In the genomic region with DNA sequence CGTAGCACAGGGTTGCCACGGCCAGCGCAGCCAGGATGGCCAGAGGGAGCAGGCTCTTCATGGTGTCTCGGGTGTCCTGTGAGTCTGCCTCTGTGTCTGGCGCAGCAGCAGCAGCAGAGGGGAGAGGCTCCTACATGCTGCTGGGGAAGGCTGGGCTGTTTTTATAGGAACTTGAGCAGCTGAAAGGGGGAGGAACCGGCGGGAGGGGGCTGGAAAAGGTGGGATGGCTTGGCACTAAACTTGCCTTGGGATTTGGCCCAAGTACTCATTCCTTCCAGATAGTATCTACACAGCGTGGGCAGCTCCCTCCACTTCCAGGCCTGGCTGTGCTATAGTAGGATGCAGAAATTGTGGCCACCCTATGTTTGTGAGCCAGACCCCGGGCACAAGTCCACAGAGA, we compare ENCODE assay signal across 9 mouse cellular contexts. TPM values are rescaled to one million over a fixed set of nuclear protein-coding genes. Genes with fewer than 3 reads are reported as not detected.
A peak's percentile ranks its signal among the peaks of the same experiment; 100 is the strongest.
DNase-seq lines count a peak whose midpoint lies in the region; ATAC-seq lines count a peak whose summit lies in the region.
"Had no signal": no experiment of that assay in that cellular context is flagged by ENCODE, and none has a peak within 500 bp of the region (broad histone marks: within the 10 kb centered on the region; RNA-seq: fewer than 3 reads in every experiment).

A gene (minus strand): TSS at position 154 of the 400 bp plus-strand sequence.

- peak within 1 kb of the TSS; percentile 41 for H3K4me3 ChIP-seq in embryonic facial prominence, embryonic 15.5 days (replicated peaks)
- H3K4me3 ChIP-seq in heart, embryonic 16.5 days (ENCODE audit: low read length) = peak within 1 kb of the TSS; percentile 56
- no peak within 1 kb of the TSS for H3K4me3 ChIP-seq in neural tube, embryonic 13.5 days
- H3K4me3 ChIP-seq: megakaryocyte, embryonic 14.5 days had no signal

- peaks cover 22% of the 10 kb centered on the region for H3K4me1 ChIP-seq in embryonic facial prominence, embryonic 15.5 days
- H3K4me1 ChIP-seq in heart, embryonic 16.5 days (ENCODE audit: control insufficient read depth, insufficient read depth, low read length) = peaks cover 11% of the 10 kb centered on the region
- H3K4me1 ChIP-seq in neural tube, embryonic 13.5 days (replicated peaks) = peaks cover 3% of the 10 kb centered on the region; the same call in 1 of the 2 replicates

- H3K9me3 ChIP-seq in embryonic facial prominence, embryonic 15.5 days (replicated peaks) = no peaks in the 10 kb centered on the region
- H3K9me3 ChIP-seq in heart, embryonic 16.5 days (replicated peaks; ENCODE audit: control insufficient read depth, low read length) = no peaks in the 10 kb centered on the region
- no peaks in the 10 kb centered on the region for H3K9me3 ChIP-seq in neural tube, embryonic 13.5 days
- H3K9me3 ChIP-seq: megakaryocyte, embryonic 14.5 days had no signal

- H3K4me2 ChIP-seq in embryonic facial prominence, embryonic 15.5 days (replicated peaks) = peak within 1 kb of the TSS; percentile 45
- peak within 1 kb of the TSS; percentile 62 for H3K4me2 ChIP-seq in heart, embryonic 16.5 days (ENCODE audit: low read depth, low read length)
- H3K4me2 ChIP-seq in neural tube, embryonic 13.5 days = no peak within 1 kb of the TSS

- H3K9ac ChIP-seq in embryonic facial prominence, embryonic 15.5 days = peak within 1 kb of the TSS; percentile 21; the same call in 1 of the 2 replicates
- H3K9ac ChIP-seq in heart, embryonic 16.5 days (ENCODE audit: low read length) = peak within 1 kb of the TSS; percentile 72
- H3K9ac ChIP-seq in neural tube, embryonic 13.5 days = no peak within 1 kb of the TSS

- WGBS in embryonic facial prominence, embryonic 15.5 days = 18% methylated on average over 9 of the region's 9 CpGs
- 26% methylated on average over 9 of the region's 9 CpGs for WGBS in heart, embryonic 16.5 days
- WGBS in neural tube, embryonic 13.5 days = 50% methylated on average over 9 of the region's 9 CpGs

- DNase-seq in ovary, adult 18-20 months (ENCODE audit: low spot score) = peak; percentile 52
- no peak for DNase-seq in ovary, postnatal 10 days (ENCODE audit: low spot score)
- DNase-seq in left cerebral cortex, adult 8-10 months (ENCODE audit: low spot score in 2 of 2) = peak; percentile 18 to 61
- no peak for DNase-seq in cerebellum, adult 9-10 months
- no peak for DNase-seq in thymus, postnatal 10 days (ENCODE audit: low spot score in 2 of 2)

- peak; percentile 87 for ATAC-seq in embryonic facial prominence, embryonic 15.5 days (ENCODE audit: insufficient number of reproducible peaks, low FRiP score, low TSS enrichment, low read depth)
- ATAC-seq in heart, embryonic 16.5 days (replicated peaks; ENCODE audit: extremely low read depth, insufficient read depth, low FRiP score) = peak; percentile 80
- no peak for ATAC-seq in neural tube, embryonic 13.5 days (ENCODE audit: low read depth)

- H3K27ac ChIP-seq in embryonic facial prominence, embryonic 15.5 days (replicated peaks) = peak within 1 kb of the TSS; percentile 78
- peak within 1 kb of the TSS; percentile 90 for H3K27ac ChIP-seq in heart, embryonic 16.5 days (ENCODE audit: low read length)
- H3K27ac ChIP-seq in neural tube, embryonic 13.5 days (replicated peaks) = no peak within 1 kb of the TSS

- no peaks in the 10 kb centered on the region for H3K36me3 ChIP-seq in embryonic facial prominence, embryonic 15.5 days
- peaks cover 9% of the 10 kb centered on the region for H3K36me3 ChIP-seq in heart, embryonic 16.5 days (ENCODE audit: control insufficient read depth, insufficient read depth)
- no peaks in the 10 kb centered on the region for H3K36me3 ChIP-seq in neural tube, embryonic 13.5 days

- no peaks in the 10 kb centered on the region for H3K27me3 ChIP-seq in embryonic facial prominence, embryonic 15.5 days
- H3K27me3 ChIP-seq in heart, embryonic 16.5 days (ENCODE audit: control insufficient read depth, insufficient read depth, low read length) = no peaks in the 10 kb centered on the region
- H3K27me3 ChIP-seq in neural tube, embryonic 13.5 days = no peaks in the 10 kb centered on the region

RNA-seq across cellular contexts. Expression of the gene that starts here (rescaled TPM):
- 211 and 283 TPM in 2 replicates for polyA plus RNA-seq in embryonic facial prominence, embryonic 15.5 days (2015; fragmentation: Nextera tagmentation; extraction: Ambion mirVana)
- polyA plus RNA-seq in heart, embryonic 16.5 days (2015; fragmentation: Nextera tagmentation; extraction: Ambion mirVana) = 570 and 632 TPM in 2 replicates
- total RNA-seq in left cerebral cortex, adult 8-10 months (2022) = 10 to 100 TPM; 34.0 to 50.1 (median 47.6) TPM
- 30.1 and 32.9 TPM in 2 replicates for polyA plus RNA-seq in neural tube, embryonic 13.5 days (2015; fragmentation: Nextera tagmentation; extraction: Ambion mirVana)

Comparison
In these comparisons a context has a peak if more than half of its experiments do, and no peak if none do; other contexts are left out.
1. DNase-seq: peak in ovary, adult 18-20 months (single experiment) and left cerebral cortex, adult 8-10 months (2 of 2); none in ovary, postnatal 10 days (single experiment), cerebellum, adult 9-10 months (single experiment) and thymus, postnatal 10 days (0 of 2).